Mouse (Mus musculus) Muller cell, postnatal 12 days (primary cell): ENCODE measurements around the gene Pmepa1.

ENCODE experiments used
- DNase-seq: peaks from one replicate; pipeline ENCODE4 v3.0.0-alpha.2; 2015; ENCODE audit errors: inconsistent ontology term

Pmepa1 gene

GRCm38 (mm10) chr2:173275343-173276201 is 761 bp downstream of the Pmepa1 start:
- DNase-seq = peak; percentile 60

- DNase-seq = peak; percentile 72
These were observed 1.6 kb downstream of the Pmepa1 start for GRCm38 (mm10) chr2:173274428-173275342.

DNA sequence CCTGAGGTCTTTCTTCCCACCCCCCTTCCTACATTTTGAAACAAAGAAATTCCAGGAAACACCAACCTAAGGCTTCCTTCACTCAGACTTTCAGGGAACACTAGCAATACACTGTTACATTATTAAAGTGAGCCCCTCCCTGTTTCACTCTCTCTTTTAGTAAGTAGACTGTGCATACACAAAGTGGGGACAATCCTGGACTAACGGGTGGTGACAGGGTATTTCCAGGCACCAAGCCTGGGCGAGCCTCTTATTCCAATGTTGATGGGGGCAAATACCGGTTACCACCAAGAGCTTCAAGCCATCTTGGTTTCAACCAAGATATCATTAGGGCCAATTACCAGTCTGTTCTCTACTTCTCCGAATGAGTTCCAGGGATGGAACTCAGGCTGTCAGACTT is 2.4 kb downstream of the Pmepa1 start:
- peak; percentile 47 for DNase-seq

DNA sequence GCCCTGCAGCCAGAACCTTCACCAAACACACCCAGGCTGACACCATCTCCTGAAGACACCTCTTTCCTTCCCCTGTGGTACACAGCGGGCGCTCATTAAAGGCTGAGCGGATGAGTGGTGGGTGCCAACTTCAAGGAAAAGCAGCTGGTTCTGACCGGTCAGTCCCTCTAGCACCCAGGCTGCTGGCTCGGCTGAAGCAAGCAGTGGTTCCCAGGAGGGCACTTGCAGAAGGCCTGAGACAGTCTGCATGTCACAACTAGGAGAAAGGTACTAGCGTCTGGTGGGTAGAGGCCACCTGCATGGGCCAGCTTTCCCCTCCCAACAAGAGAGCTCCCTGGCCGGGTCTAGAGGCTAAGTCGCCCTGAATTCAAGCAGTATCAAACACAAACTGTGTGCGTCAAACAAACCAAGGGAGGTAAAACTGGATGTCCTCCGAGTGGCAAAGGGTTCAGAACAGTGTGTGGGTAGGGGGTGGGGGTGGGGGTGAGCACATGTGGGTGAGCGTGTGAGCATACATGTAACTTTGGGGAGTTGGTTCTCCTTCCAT is 3.9 kb downstream of the Pmepa1 start:
- peak; percentile 62 for DNase-seq

- peak; percentile 50 for DNase-seq
These were observed 4.8 kb downstream of the Pmepa1 start for GRCm38 (mm10) chr2:173271541-173271940.

GRCm38 (mm10) chr2:173270601-173271248 is 5.6 kb downstream of the Pmepa1 start:
- DNase-seq = no peak

- peak; percentile 90 for DNase-seq
These were observed 6.1 kb downstream of the Pmepa1 start for GRCm38 (mm10) chr2:173270196-173270595.

DNA sequence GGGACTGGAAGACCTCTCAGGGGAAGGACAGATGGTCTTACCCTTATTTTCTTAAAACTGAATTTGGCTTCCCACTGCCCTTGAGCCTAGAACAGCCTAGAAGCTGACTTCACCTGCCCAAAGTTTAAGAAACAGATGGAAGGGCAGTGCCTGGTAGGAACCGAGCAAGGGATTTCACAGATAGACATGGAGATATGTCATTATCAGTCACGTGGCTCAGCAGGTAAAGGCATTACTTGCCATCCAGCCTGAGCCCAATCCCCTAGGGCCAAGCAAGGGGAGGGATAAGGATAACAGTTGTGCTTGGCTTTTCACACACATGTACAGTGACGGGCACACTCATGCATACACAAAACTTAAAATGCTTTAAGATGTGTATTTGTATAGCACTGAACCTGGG is 8.8 kb downstream of the Pmepa1 start:
- DNase-seq = no peak

- peak; percentile 94 for DNase-seq
These were observed 9.8 kb downstream of the Pmepa1 start for GRCm38 (mm10) chr2:173266349-173267112.

DNA sequence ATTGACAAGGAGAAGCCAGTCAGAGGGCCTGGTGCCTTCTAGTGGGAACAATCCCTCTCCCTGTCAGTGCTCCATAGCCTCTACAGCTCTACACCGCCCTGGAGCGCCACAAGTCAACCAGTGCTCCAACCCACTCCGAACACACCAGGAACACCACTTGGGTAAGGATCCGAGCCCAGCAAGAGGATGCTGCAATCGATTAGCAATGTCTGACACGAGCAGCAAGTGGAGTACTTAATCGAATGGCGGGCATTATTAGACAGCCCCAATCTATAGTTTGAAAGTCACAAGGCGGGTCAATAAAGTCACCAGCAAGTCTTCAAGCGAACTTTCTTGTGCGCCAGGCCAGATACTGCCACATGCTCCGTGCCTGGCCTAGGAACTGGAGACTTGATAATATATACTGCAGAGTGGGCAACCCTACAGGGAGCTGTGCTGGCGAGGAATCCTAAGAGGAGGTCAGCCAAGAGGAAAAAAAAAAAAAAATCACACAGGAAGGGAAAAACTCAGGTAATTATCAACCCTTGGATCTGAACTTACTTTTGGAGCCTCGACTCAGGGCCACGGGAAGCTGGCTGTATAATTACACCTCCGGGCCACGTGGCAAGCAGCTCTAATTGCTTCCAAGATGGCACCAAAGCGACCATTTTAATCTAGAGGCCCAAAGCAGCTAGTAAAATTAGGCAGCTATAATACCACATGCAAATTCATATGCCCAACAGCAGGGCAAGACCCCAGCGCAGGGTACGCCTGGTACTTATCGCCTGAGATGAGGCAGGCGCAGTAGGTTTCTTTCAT is 10.7 kb downstream of the Pmepa1 start:
- DNase-seq = peak; percentile 56

- peak; percentile 82 for DNase-seq
These were observed 11.7 kb downstream of the Pmepa1 start for GRCm38 (mm10) chr2:173264467-173265128.

GRCm38 (mm10) chr2:173263636-173264330 is 12.6 kb downstream of the Pmepa1 start:
- peak; percentile 86 for DNase-seq

DNA sequence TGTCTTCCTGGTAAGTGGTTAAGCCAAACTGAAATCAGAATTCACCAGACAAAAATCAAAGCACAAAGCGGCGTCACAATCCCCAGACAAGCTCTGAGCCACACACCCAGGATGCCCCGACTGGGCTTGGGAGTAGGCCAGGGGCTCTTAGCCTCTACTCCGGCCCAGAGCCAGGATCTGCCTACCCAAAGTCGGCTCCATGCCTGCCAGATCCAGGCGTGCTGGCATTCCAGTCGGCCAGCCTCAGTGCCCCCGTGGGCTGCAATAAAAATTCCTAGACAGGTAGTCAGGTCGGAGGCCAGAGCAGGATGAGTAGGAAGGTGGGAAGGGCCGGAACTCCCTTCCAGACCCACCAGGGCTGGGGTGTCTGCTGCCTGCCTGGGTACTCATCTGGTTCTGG is 14.8 kb downstream of the Pmepa1 start:
- DNase-seq = peak; percentile 97

DNA sequence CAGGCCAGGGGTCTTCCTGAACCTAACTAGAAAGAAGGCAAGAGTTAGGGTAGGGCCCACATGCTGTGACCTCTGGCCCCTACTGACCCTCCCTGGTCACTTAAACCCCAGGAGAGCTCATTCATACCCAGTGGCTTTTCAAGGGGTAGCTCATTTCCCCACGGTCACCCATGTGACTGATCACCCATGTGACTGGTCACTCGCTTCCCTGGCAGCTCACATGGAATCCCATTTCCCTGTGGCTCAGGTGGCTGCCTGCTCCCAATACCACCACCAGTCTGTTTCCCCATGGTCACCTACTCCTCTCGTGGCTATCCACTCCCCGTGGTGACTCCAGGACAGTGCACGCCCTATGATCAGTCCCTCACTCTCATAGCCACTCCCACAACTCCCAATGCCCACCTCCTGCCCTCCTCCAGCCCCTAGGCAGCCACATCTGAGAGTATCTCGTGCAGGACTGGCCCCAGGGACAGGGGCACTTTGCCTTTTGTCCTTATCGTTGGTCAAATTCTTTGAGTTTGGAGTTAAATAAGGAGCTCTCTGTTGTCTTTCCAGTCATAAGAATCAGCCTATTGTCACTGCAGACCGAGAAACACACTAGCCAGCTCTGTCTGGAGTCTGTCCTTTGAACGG is 17.8 kb downstream of the Pmepa1 start:
- DNase-seq = peak; percentile 95

GRCm38 (mm10) chr2:173257610-173258009 is 18.7 kb downstream of the Pmepa1 start:
- DNase-seq = peak; percentile 97

DNA sequence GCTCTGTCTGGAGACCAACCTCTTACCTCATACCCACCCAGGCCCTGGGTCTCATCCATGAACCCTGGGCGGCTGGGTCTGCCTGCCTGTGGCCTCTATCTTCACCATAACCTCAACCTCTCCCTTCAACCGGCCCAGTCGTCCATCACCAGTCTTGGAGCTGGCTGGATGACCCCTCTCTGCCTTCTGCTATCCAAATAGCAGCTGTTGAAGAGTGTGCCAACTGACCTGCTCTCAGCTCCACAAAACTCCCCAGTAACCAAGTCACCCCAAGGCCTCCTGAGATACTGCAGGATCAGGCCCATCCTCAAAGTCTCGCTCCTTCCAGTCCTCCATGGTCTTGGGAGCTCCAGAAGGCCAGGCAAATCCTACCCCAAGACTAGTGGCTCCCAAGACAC is 19.8 kb downstream of the Pmepa1 start:
- no peak for DNase-seq

- DNase-seq = no peak
These were observed 20.4 kb downstream of the Pmepa1 start for GRCm38 (mm10) chr2:173255810-173256551.
